Mouse (Mus musculus) midbrain, embryonic 11.5 days (tissue): Measurements from ENCODE around the gene Uspl1. TPM values are rescaled to one million over a fixed set of nuclear protein-coding genes. Genes with fewer than 3 reads are reported as not detected.

Experiments used
- ATAC-seq: fragments of 200-750 bp; cut with Nextera tagmentation; 2 replicates; pipeline ENCODE4 v1.8.0; 2017; ENCODE audit warnings: moderate TSS enrichment, moderate library complexity; ENCODE audit not compliant: low FRiP score
- DNase-seq: peaks from one replicate; pipeline ENCODE4 v3.0.0; 2015; ENCODE audit warnings: low spot score; ENCODE audit errors: missing footprints
- H3K27ac ChIP-seq: fragments of 300-500 bp; sonication (generic); 2 replicates; pipeline ENCODE4 v1.5.1; 2014; ENCODE audit warnings: low read depth, low read length
- H3K27me3 ChIP-seq: fragments of 300-500 bp; sonication (generic); 2 replicates; pipeline ENCODE4 v1.6.1; 2014; ENCODE audit warnings: mild to moderate bottlenecking, low read length, moderate library complexity, mixed read lengths; ENCODE audit not compliant: control insufficient read depth, insufficient read depth
- H3K36me3 ChIP-seq: fragments of 300-500 bp; sonication (generic); 2 replicates; pipeline ENCODE4 v1.6.1; 2014; ENCODE audit warnings: mild to moderate bottlenecking, low read length, moderate library complexity, mixed read lengths; ENCODE audit not compliant: control insufficient read depth, insufficient read depth
- H3K4me1 ChIP-seq: fragments of 300-500 bp; sonication (generic); 2 replicates; pipeline ENCODE4 v1.6.1; 2014; ENCODE audit warnings: low read length; ENCODE audit not compliant: control insufficient read depth, insufficient read depth
- H3K4me2 ChIP-seq: fragments of 300-500 bp; sonication (generic); 2 replicates; pipeline ENCODE4 v1.6.1; 2014; ENCODE audit warnings: mild to moderate bottlenecking, moderate library complexity
- H3K4me3 ChIP-seq: fragments of 300-500 bp; sonication (generic); 2 replicates; pipeline ENCODE4 v1.5.1; 2014; ENCODE audit warnings: low read depth, low read length
- H3K9ac ChIP-seq: fragments of 300-500 bp; sonication (generic); 2 replicates; pipeline ENCODE4 v1.6.1; 2014; ENCODE audit warnings: low read length
- H3K9me3 ChIP-seq: fragments of 300-500 bp; sonication (generic); 2 replicates; pipeline ENCODE4 v1.6.1; 2016; ENCODE audit warnings: low read length; ENCODE audit not compliant: control insufficient read depth
- WGBS: fragments of 180-500 bp; shearing (Covaris S2); extraction: QIAGEN DNeasy Blood & Tissue Kit; methylation state at CpG from one replicate; pipeline ENCODE4 v1.1.7; 2014; 5-methylcytosine and 5-hydroxymethylcytosine counted together
- polyA plus RNA-seq: library from polyadenylated mRNA; unstranded; fragments of >200 nt; fragmentation: Nextera tagmentation; extraction: Ambion mirVana; gene quantifications from 2 replicates; pipeline ENCODE4 v1.2.1, GENCODE M21; 2014

Uspl1 gene
- polyA plus RNA-seq, 1 experiment from 2014 or later, result 81.3 TPM

DNA sequence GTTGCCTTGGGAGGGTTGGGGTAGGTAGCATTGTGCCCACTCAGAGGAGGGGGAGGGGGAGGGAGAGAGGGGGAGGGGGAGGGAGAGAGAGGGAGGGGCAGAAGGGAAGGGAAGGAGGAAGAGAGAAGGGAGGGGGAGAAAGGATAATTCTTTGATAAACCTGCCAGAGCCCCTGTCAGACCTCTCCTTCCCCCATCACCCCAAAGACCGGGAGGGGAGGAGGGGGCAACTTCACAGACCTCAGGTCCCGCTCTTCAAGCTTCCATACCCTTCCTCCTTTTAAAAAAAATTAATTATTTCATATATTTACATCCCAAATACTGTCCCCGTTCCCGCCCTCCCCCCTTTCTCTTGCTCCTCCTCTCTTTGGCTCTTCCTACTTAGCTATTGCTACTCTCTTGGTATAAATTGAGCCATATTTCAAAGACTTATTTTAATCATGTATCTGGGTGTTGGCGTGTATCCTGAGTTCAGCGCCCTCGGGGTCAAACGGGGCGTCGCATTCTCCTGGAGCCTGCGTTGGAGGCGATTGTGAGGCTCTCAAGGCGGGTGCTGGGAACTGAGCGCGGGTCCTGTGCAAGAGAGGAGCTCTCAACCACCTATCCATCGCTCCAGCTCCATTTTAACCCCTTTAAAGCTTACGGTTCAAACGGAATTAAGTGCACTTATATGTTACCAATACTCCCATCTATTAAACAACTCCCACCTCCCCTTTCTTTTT, 45.6 kb downstream of the Uspl1 start:
- Histone ChIP-seq H3K36me3 (no peaks in the 10 kb centered on the region), H3K27me3 (no peaks in the 10 kb centered on the region), H3K9me3 (no peaks in the 10 kb centered on the region), H3K4me2 (peak overlapping the region; percentile 42), H3K27ac (peak overlapping the region; percentile 74), H3K4me3 (peak overlapping the region; percentile 43), H3K9ac (peak overlapping the region; percentile 68), H3K4me1 (peaks cover 4% of the 10 kb centered on the region; the same call in 1 of the 2 replicates)
- WGBS, result 80% methylated on average over 18 of the region's 18 CpGs
- DNase-seq (no peak), ATAC-seq (no peak; the same call in 1 of the 2 replicates)

DNA sequence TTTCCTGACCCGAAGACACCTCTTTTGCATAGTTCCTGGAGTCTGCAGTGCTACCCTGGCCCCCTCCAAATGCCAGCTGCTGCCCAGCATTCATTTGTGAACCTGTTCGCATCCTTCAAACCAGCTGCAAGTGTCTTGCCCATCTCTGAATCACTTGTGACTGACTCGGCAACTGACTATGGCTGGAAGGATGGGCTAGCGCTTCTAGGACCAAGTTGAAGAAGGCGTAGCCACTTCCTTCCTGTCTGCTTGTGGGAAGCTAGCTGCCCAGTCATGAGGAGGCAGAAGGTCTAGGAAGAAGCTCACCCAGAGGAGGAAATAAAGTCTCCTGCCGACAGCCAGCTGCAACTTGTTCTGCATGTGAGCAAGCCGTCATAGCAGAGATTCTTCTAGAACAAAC, 50.9 kb downstream of the Uspl1 start:
- no peaks in the 10 kb centered on the region for H3K4me1 ChIP-seq
- no peaks in the 10 kb centered on the region for H3K27me3 ChIP-seq
- no peak for DNase-seq
- 87% methylated on average over 7 of the region's 7 CpGs for WGBS
- ATAC-seq, result no peak
- H3K27ac ChIP-seq, result no peak overlapping the region
- H3K36me3 ChIP-seq, result no peaks in the 10 kb centered on the region
- H3K9me3 ChIP-seq, result no peaks in the 10 kb centered on the region
- H3K4me2 ChIP-seq, result no peak overlapping the region
- H3K4me3 ChIP-seq, result no peak overlapping the region
- no peak overlapping the region for H3K9ac ChIP-seq

DNA sequence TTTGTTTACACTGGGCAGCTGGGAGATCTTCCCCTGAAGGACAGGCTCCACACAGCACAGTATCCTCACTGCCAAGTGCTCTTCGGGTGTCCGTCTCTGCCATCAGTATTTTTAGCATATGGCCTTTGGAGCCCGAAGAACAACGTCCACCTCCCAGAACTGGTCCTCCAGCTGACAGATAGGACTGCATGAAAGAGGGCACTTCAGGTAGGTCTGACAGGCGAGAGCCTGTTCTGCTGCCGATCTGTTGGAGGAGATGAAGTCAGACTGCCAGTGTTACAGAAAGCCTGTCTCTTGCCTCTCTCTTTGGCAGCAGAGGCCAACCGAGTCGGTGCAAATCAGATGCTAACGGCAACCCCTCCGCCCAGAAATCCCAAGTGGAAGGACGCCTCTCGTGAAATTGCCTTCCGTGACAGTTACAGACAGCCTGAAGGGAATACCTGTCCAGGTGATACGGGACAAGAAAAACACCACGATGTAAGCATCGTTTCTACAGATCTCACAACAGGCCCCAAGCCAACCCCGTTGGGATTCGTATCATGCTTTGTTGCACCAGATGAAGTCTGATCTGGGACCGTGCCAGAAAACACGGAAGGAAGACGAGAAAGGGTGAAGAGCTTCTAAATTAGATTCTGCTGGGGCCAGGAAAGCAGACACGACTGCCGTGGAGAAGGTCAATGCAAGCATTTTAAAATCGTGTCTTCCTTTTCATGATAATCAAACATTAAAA, 53.2 kb downstream of the Uspl1 start:
- no peaks in the 10 kb centered on the region for H3K9me3 ChIP-seq
- H3K27ac ChIP-seq, result no peak overlapping the region
- H3K9ac ChIP-seq, result no peak overlapping the region
- H3K4me2 ChIP-seq, result no peak overlapping the region
- ATAC-seq (no peak), DNase-seq (peak; percentile 72)
- H3K36me3 ChIP-seq, result no peaks in the 10 kb centered on the region
- no peaks in the 10 kb centered on the region for H3K4me1 ChIP-seq
- no peaks in the 10 kb centered on the region for H3K27me3 ChIP-seq
- H3K4me3 ChIP-seq, result no peak overlapping the region
- WGBS, result 90% methylated on average over 24 of the region's 24 CpGs

DNA sequence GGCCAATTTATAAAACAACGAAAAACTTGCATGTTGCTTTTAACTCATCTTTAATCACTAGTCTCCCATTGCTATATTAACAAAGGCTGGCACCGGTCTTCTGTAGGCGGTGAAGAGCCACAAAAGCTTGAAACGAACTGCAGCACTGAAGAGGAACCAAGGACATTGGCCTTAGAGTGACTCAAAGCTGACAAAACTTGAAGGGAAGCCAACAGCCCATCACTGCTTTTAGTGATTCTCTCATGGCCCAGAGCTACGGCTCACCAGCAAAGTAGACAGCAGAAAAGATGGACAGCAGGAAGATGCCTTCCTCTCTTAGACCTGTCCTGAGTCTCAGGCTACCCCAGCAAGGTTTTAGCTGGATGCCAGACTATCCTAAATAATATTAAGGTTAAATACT, 58.3 kb downstream of the Uspl1 start:
- 92% methylated on average over 5 of the region's 5 CpGs for WGBS
- no peak overlapping the region for H3K4me3 ChIP-seq
- H3K36me3 ChIP-seq, result no peaks in the 10 kb centered on the region
- H3K9ac ChIP-seq, result no peak overlapping the region
- no peak overlapping the region for H3K4me2 ChIP-seq
- H3K27ac ChIP-seq, result no peak overlapping the region
- no peaks in the 10 kb centered on the region for H3K9me3 ChIP-seq
- 0 out of 2 replicates have a peak, but pooled peaks cover 4% of the 10 kb centered on the region for H3K4me1 ChIP-seq
- DNase-seq, result peak; percentile 65
- H3K27me3 ChIP-seq, result no peaks in the 10 kb centered on the region
- ATAC-seq, result no peak

DNA sequence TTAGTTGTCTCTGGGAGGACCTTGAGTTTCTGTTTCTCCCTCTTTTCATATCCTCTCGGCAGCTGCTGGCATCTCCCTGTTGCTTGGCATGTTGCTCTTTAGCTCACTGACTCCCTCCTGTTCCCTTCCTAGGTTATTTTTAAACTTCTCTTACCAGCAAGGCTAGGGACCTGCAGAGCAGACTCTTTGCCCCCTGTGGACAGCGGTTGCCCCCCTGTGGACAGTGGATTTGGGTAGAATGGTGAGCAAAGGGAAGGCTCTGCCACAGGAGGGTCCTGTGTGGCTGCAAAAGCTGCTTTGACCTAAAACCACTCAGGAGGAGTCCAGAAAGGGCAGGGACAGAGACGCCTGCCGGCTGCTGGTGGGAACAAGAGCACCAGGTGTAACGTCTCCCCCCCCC, 58.9 kb downstream of the Uspl1 start:
- 29% methylated on average over 5 of the region's 5 CpGs for WGBS
- no peak for ATAC-seq
- H3K27me3 ChIP-seq, result no peaks in the 10 kb centered on the region
- H3K9ac ChIP-seq, result no peak overlapping the region
- DNase-seq, result peak; percentile 12
- no peaks in the 10 kb centered on the region for H3K36me3 ChIP-seq
- H3K4me3 ChIP-seq, result no peak overlapping the region
- no peak overlapping the region for H3K4me2 ChIP-seq
- H3K4me1 ChIP-seq, result 0 out of 2 replicates have a peak, but pooled peaks cover 4% of the 10 kb centered on the region
- H3K9me3 ChIP-seq, result no peaks in the 10 kb centered on the region
- H3K27ac ChIP-seq, result no peak overlapping the region

DNA sequence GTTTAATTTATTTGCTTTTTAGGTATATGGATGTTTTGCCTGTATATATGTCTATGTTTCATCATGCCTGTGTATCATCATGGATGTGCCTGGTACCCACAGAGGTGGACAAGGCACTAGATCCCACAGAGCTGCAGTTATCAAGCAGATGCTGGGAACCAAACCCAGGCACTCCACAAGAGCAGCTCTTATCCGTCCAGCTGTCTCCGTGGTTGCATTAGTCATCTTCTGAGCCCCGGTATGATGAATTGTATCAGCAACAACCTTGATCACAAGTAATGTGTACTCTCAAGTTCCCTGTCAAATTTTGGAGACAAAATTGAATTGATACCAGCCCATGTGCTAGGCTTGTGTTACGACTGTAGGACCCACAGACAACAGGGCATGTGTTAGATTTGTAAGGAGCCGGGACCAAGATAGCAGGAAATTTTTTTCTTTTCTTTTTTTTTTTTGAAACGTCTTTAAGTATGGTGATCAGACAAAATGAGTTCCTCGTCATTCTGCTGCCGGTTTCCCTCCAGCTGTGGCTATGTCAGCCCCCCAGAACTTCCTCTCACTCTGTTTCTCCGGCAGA, 61.3 kb downstream of the Uspl1 start:
- Histone ChIP-seq H3K4me1 (0 out of 2 replicates have a peak, but pooled peaks cover 4% of the 10 kb centered on the region), H3K36me3 (no peaks in the 10 kb centered on the region), H3K27ac (no peak overlapping the region), H3K4me3 (no peak overlapping the region), H3K9me3 (no peaks in the 10 kb centered on the region), H3K9ac (no peak overlapping the region), H3K4me2 (peak overlapping the region; percentile 34), H3K27me3 (no peaks in the 10 kb centered on the region)
- DNase-seq (peak; percentile 71), ATAC-seq (no peak; the same call in 1 of the 2 replicates)
- 60% methylated on average over 9 of the region's 9 CpGs for WGBS

DNA sequence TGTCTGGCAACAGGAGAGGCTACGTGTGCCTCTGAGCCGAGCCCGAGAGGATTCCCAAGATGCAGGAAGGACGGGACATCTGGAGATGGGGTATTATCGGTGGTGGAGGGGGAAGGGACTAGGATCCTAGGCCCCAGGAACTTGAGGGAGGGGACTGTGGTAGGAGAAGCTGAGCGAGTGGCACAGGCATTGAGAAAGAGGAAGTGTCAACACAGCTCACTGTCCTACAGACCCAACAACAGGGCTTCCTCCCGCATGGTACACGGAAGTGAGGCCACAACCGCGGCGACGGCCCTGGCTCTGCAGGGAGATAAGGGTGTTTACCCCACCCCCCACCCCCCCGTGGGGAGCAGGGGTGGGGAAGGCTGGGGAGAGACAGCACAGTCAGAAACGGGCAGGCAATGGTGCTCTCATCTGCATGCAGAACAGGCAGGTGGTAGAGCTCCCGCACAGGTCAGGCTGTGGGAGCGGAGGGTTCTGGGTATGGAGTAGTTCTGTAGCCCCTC, 61.9 kb downstream of the Uspl1 start:
- WGBS, result 19% methylated on average over 16 of the region's 16 CpGs
- Histone ChIP-seq H3K4me1 (0 out of 2 replicates have a peak, but pooled peaks cover 4% of the 10 kb centered on the region), H3K4me2 (peak overlapping the region; percentile 34), H3K9ac (peak overlapping the region; percentile 31), H3K27ac (no peak overlapping the region), H3K36me3 (no peaks in the 10 kb centered on the region), H3K9me3 (no peaks in the 10 kb centered on the region), H3K4me3 (no peak overlapping the region), H3K27me3 (no peaks in the 10 kb centered on the region)
- peak; percentile 91 for DNase-seq
- ATAC-seq, result peak; percentile 68

DNA sequence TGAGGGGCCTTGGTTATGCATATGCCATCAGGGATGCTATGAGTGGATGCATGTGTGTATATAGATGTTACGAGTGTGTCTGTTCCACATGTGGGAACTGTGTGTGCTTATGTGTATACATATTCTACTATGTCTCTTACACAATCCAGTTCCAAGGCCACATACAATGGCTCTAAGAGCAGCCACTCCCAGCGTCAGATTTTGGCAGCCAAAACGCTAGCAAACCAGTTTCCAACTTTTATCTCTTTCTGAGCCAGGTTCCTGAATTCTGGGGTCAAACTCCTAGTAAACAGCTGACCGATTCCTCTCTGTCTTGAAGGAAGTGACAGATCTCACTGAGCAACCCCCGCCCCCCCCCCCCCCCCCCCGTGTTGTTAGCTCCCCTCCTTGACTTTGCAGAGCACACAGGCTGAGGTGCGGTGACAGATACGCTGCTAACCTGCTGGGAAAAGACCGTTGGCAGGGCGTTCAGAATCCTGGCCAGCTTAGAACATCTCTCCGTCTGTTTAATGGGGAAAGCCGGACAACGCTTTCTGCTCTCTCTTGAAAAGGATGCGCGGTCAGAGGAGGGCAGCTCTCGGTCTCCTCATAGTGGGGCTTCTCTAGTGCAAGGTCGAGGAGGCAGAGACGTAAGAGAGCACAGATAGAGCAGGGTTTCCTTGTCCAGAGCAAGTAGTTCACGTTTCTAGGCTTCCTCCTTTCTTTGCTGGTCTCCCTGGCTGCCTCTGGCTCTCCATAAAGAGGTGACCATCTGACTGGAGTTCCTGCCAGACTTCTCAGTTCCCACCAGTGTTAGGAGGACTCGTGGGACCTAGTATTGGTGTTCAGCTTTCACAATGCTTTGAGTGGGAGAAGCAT, 63.1 kb downstream of the Uspl1 start:
- 48% methylated on average over 20 of the region's 20 CpGs for WGBS
- 0 out of 2 replicates have a peak, but pooled peaks cover 4% of the 10 kb centered on the region for H3K4me1 ChIP-seq
- no peak for DNase-seq

More for the DNA sequence above, 63.1 kb downstream of the Uspl1 start:
- Histone ChIP-seq H3K4me2 (no peak overlapping the region), H3K4me3 (no peak overlapping the region), H3K9ac (no peak overlapping the region), H3K9me3 (no peaks in the 10 kb centered on the region), H3K36me3 (no peaks in the 10 kb centered on the region), H3K27me3 (no peaks in the 10 kb centered on the region), H3K27ac (no peak overlapping the region)
- ATAC-seq, result no peak
